In genomic region chr10:79754856-79755516, GRCm38 (mm10) we compare ENCODE assay signal across 9 mouse cellular contexts. TPM values are rescaled to one million over a fixed set of nuclear protein-coding genes. Genes with fewer than 3 reads are reported as not detected.
A peak's percentile ranks its signal among the peaks of the same experiment; 100 is the strongest.
DNase-seq lines count a peak whose midpoint lies in the region; ATAC-seq lines count a peak whose summit lies in the region.
"Had no signal": no experiment of that assay in that cellular context is flagged by ENCODE, and none has a peak within 500 bp of the region (broad histone marks: within the 10 kb centered on the region; RNA-seq: fewer than 3 reads in every experiment).

TSS of gene Fgf22 (plus strand) at chr10:79755076.

- peaks cover 3% of the 10 kb centered on the region; the same call in 1 of the 2 replicates for H3K4me1 ChIP-seq in intestine, embryonic 16.5 days (ENCODE audit: control insufficient read depth, insufficient read depth, low read length)

- peak within 1 kb of the TSS; percentile 66 for H3K4me2 ChIP-seq in intestine, embryonic 16.5 days (ENCODE audit: low read depth, low read length)

- H3K36me3 ChIP-seq in intestine, embryonic 16.5 days (ENCODE audit: control insufficient read depth, insufficient read depth, low read length) = peaks cover 11% of the 10 kb centered on the region

- peak within 1 kb of the TSS; percentile 49; the same call in 1 of the 2 replicates for H3K9ac ChIP-seq in intestine, embryonic 16.5 days (ENCODE audit: low read depth, low read length)

- peak within 1 kb of the TSS; percentile 39 for H3K4me3 ChIP-seq in intestine, embryonic 16.5 days (ENCODE audit: low read length)

- H3K27me3 ChIP-seq in intestine, embryonic 16.5 days (replicated peaks; ENCODE audit: control insufficient read depth, insufficient read depth, low read length) = no peaks in the 10 kb centered on the region

- WGBS in intestine, embryonic 16.5 days = 2% methylated on average over 36 of the region's 36 CpGs

- ATAC-seq in granulocyte monocyte progenitor cell, adult 5-6 weeks (replicated peaks; ENCODE audit: poor library complexity, severe bottlenecking) = peak; percentile 86
- peak; percentile 88 for ATAC-seq in intestine, embryonic 16.5 days
- ATAC-seq in megakaryocyte, adult 5-6 weeks (ENCODE audit: poor library complexity, severe bottlenecking) = peak; percentile 75

- H3K9me3 ChIP-seq in intestine, embryonic 16.5 days (ENCODE audit: control insufficient read depth, low read length) = no peaks in the 10 kb centered on the region

- H3K27ac ChIP-seq in intestine, embryonic 16.5 days (ENCODE audit: low read length) = no peak within 1 kb of the TSS

- intact Hi-C loops in left cerebral cortex, postnatal 36 days (cut with DNase I) = no loop called here

- DNase-seq in thymus, postnatal 14 days = peak; percentile 38
- DNase-seq in thymus, adult 18-20 months = no peak
- peak; percentile 75 for DNase-seq in embryo, embryonic 9.5 days (ENCODE audit: extremely low spot score)
- peak; percentile 69 to 75 for DNase-seq in left cerebral cortex, postnatal 36 days (ENCODE audit: low spot score in 2 of 2)
- DNase-seq in right cerebral cortex, postnatal 10 days (ENCODE audit: low spot score in 2 of 2) = peak; percentile 78 to 80

RNA-seq across cellular contexts. Expression of gene Fgf22, which starts in this region (rescaled TPM):
- total RNA-seq in granulocyte monocyte progenitor cell, adult 5-6 weeks (2014; fragmentation: Nextera tagmentation) = not detected in 2 replicates
- total RNA-seq in granulocyte monocyte progenitor cell, adult 5-6 weeks (2017) = not detected in 2 replicates
- 0.26 TPM in 1 of 2 replicates, not detected in the other for polyA plus RNA-seq in intestine, embryonic 16.5 days (2015; fragmentation: Nextera tagmentation; extraction: Ambion mirVana)
- 1 to 10 TPM; 4.0 to 4.7 TPM for total RNA-seq in left cerebral cortex, postnatal 36 days (2021)
- not detected in 2 replicates for total RNA-seq in megakaryocyte, adult 5-6 weeks (2015)
- total RNA-seq in megakaryocyte, adult 5-6 weeks (2017) = not detected in 2 replicates
- total RNA-seq: heart, postnatal 36 days had no signal

Comparison
In these comparisons a context has a peak if more than half of its experiments do, and no peak if none do; other contexts are left out.
1. RNA of gene Fgf22 (total RNA-seq): 4.0 to 4.7 TPM in left cerebral cortex, postnatal 36 days; not detected in granulocyte monocyte progenitor cell, adult 5-6 weeks and not detected in megakaryocyte, adult 5-6 weeks; every median in the first group is over 4 times any median in the second.
2. DNase-seq: peak in thymus, postnatal 14 days (single experiment), embryo, embryonic 9.5 days (single experiment), left cerebral cortex, postnatal 36 days (2 of 2) and right cerebral cortex, postnatal 10 days (2 of 2); none in thymus, adult 18-20 months (0 of 2).
3. Peak in ATAC-seq in granulocyte monocyte progenitor cell, adult 5-6 weeks; RNA of the gene not detected or under 1 TPM.
4. Peak in ATAC-seq, H3K4me3 ChIP-seq, H3K9ac ChIP-seq and H3K4me2 ChIP-seq in intestine, embryonic 16.5 days; RNA of the gene not detected or under 1 TPM.
5. Peak in ATAC-seq in megakaryocyte, adult 5-6 weeks; RNA of the gene not detected or under 1 TPM.
6. Peak in every context shown above with its lines, with median percentiles within 50 percentile points of each other: ATAC-seq.